In genomic region chr2:163643576-163643971, GRCm38 (mm10) we compare ENCODE assay signal across 8 mouse cellular contexts. TPM values are rescaled to one million over a fixed set of nuclear protein-coding genes. Genes with fewer than 3 reads are reported as not detected.
DNase-seq lines count a peak whose midpoint lies in the region; ATAC-seq lines count a peak whose summit lies in the region.

No protein-coding gene starts in this region.

- H3K4me2 ChIP-seq in kidney, embryonic 14.5 days (replicated peaks; ENCODE audit: low read depth, low read length): peak overlapping the region; percentile 62
- peak overlapping the region; percentile 69 for H3K4me2 ChIP-seq in hindbrain, embryonic 12.5 days (replicated peaks)
- H3K4me2 ChIP-seq in midbrain, embryonic 12.5 days (replicated peaks): peak overlapping the region; percentile 58

- H3K4me3 ChIP-seq in kidney, embryonic 14.5 days (ENCODE audit: low read length): peak overlapping the region; percentile 87
- peak overlapping the region; percentile 81 for H3K4me3 ChIP-seq in brown adipose tissue, adult 24 weeks (ENCODE audit: insufficient read depth, low read depth, low read length)
- peak overlapping the region; percentile 96 for H3K4me3 ChIP-seq in hindbrain, embryonic 12.5 days
- H3K4me3 ChIP-seq in midbrain, embryonic 12.5 days: peak overlapping the region; percentile 93

- 0 out of 2 replicates have a peak, but pooled peaks cover 10% of the 10 kb centered on the region for H3K4me1 ChIP-seq in kidney, embryonic 14.5 days (ENCODE audit: control insufficient read depth, insufficient read depth, low read length)
- peaks cover 9% of the 10 kb centered on the region for H3K4me1 ChIP-seq in brown adipose tissue, adult 24 weeks (ENCODE audit: control insufficient read depth, insufficient read depth, insufficient read length, low read length)
- peaks cover 18% of the 10 kb centered on the region for H3K4me1 ChIP-seq in hindbrain, embryonic 12.5 days
- peaks cover 15% of the 10 kb centered on the region for H3K4me1 ChIP-seq in midbrain, embryonic 12.5 days

- 71% methylated on average over 2 of the region's 2 CpGs for WGBS in kidney, embryonic 14.5 days
- 83% methylated on average over 2 of the region's 2 CpGs for WGBS in hindbrain, embryonic 12.5 days
- 67% methylated on average over 2 of the region's 2 CpGs for WGBS in midbrain, embryonic 12.5 days

- H3K27ac ChIP-seq in kidney, embryonic 14.5 days (ENCODE audit: low read depth, low read length): peak overlapping the region; percentile 24; the same call in 1 of the 2 replicates
- H3K27ac ChIP-seq in brown adipose tissue, adult 24 weeks (replicated peaks; ENCODE audit: low read depth, low read length): peak overlapping the region; percentile 92
- no peak overlapping the region for H3K27ac ChIP-seq in hindbrain, embryonic 12.5 days
- no peak overlapping the region for H3K27ac ChIP-seq in midbrain, embryonic 12.5 days (replicated peaks)

- no peak for DNase-seq in kidney, adult 11 months
- no peak for DNase-seq in ovary, adult 18-20 months (ENCODE audit: low spot score)
- DNase-seq in layer of hippocampus, adult 18-20 months (ENCODE audit: low spot score in 2 of 2): no peak
- DNase-seq in spleen, postnatal 10 days (ENCODE audit: low spot score in 2 of 2): no peak

- peak overlapping the region; percentile 92; the same call in 1 of the 2 replicates for H3K9ac ChIP-seq in kidney, embryonic 14.5 days (ENCODE audit: low read depth, low read length)
- H3K9ac ChIP-seq in hindbrain, embryonic 12.5 days: peak overlapping the region; percentile 93
- H3K9ac ChIP-seq in midbrain, embryonic 12.5 days (replicated peaks): peak overlapping the region; percentile 90

- no peaks in the 10 kb centered on the region for H3K9me3 ChIP-seq in kidney, embryonic 14.5 days (ENCODE audit: control insufficient read depth, low read length)
- no peaks in the 10 kb centered on the region for H3K9me3 ChIP-seq in hindbrain, embryonic 12.5 days (replicated peaks)
- no peaks in the 10 kb centered on the region for H3K9me3 ChIP-seq in midbrain, embryonic 12.5 days

- peaks cover 3% of the 10 kb centered on the region; the same call in 1 of the 2 replicates for H3K36me3 ChIP-seq in kidney, embryonic 14.5 days (ENCODE audit: control insufficient read depth, insufficient read depth, low read length)
- H3K36me3 ChIP-seq in hindbrain, embryonic 12.5 days: no peaks in the 10 kb centered on the region
- H3K36me3 ChIP-seq in midbrain, embryonic 12.5 days: no peaks in the 10 kb centered on the region

- no peak for ATAC-seq in kidney, embryonic 14.5 days (ENCODE audit: low FRiP score, low TSS enrichment)
- ATAC-seq in hindbrain, embryonic 12.5 days (ENCODE audit: low FRiP score): no peak
- ATAC-seq in midbrain, embryonic 12.5 days (ENCODE audit: low FRiP score, low read depth): no peak

- H3K27me3 ChIP-seq in kidney, embryonic 14.5 days (ENCODE audit: control insufficient read depth, insufficient read depth, low read length): no peaks in the 10 kb centered on the region
- H3K27me3 ChIP-seq in hindbrain, embryonic 12.5 days: no peaks in the 10 kb centered on the region
- H3K27me3 ChIP-seq in midbrain, embryonic 12.5 days: no peaks in the 10 kb centered on the region

RNA-seq across cellular contexts. Expression of gene Serinc3, which starts 1.4 kb away (rescaled TPM):
- polyA plus RNA-seq in kidney, embryonic 14.5 days (2014; fragmentation: Nextera tagmentation; extraction: Ambion mirVana): 35.4 and 43.0 TPM in 2 replicates
- polyA plus RNA-seq in brown adipose tissue, adult 24 weeks (2012; ENCODE audit: insufficient read depth, insufficient read length, missing spikeins): 113 and 134 TPM in 2 replicates
- polyA plus RNA-seq in hindbrain, embryonic 12.5 days (2016; fragmentation: Nextera tagmentation; extraction: Ambion mirVana): 36.2 and 38.4 TPM in 2 replicates
- polyA plus RNA-seq in midbrain, embryonic 12.5 days (2016; fragmentation: Nextera tagmentation; extraction: Ambion mirVana): 35.0 and 36.9 TPM in 2 replicates
- 100 to 1,000 TPM; 186 to 193 TPM for total RNA-seq in layer of hippocampus, adult 18-20 months (2021)

RNA-seq across cellular contexts. Expression of gene Pkig, which starts 14.6 kb away (rescaled TPM):
- 187 and 203 TPM in 2 replicates for polyA plus RNA-seq in kidney, embryonic 14.5 days (2014; fragmentation: Nextera tagmentation; extraction: Ambion mirVana)
- polyA plus RNA-seq in brown adipose tissue, adult 24 weeks (2012; ENCODE audit: insufficient read depth, insufficient read length, missing spikeins): 9.5 and 19.7 TPM in 2 replicates
- 109 and 113 TPM in 2 replicates for polyA plus RNA-seq in hindbrain, embryonic 12.5 days (2016; fragmentation: Nextera tagmentation; extraction: Ambion mirVana)
- 120 and 125 TPM in 2 replicates for polyA plus RNA-seq in midbrain, embryonic 12.5 days (2016; fragmentation: Nextera tagmentation; extraction: Ambion mirVana)
- 100 to 1,000 TPM in 1 of 2 experiments, 10 to 100 TPM in 1; 98.0 to 101 TPM for total RNA-seq in layer of hippocampus, adult 18-20 months (2021)

RNA-seq across cellular contexts. Expression of gene Ttpal, which starts 41.5 kb away (rescaled TPM):
- 16.0 and 40.3 TPM in 2 replicates for polyA plus RNA-seq in kidney, embryonic 14.5 days (2014; fragmentation: Nextera tagmentation; extraction: Ambion mirVana)
- polyA plus RNA-seq in brown adipose tissue, adult 24 weeks (2012; ENCODE audit: insufficient read depth, insufficient read length, missing spikeins): 4.8 and 5.8 TPM in 2 replicates
- polyA plus RNA-seq in hindbrain, embryonic 12.5 days (2016; fragmentation: Nextera tagmentation; extraction: Ambion mirVana): 51.5 and 52.0 TPM in 2 replicates
- 52.3 and 53.2 TPM in 2 replicates for polyA plus RNA-seq in midbrain, embryonic 12.5 days (2016; fragmentation: Nextera tagmentation; extraction: Ambion mirVana)
- total RNA-seq in layer of hippocampus, adult 18-20 months (2021): 10 to 100 TPM; 51.4 to 53.1 TPM

Comparison
In these comparisons a context has a peak if more than half of its experiments do, and no peak if none do; other contexts are left out.
1. H3K27ac ChIP-seq: peak in kidney, embryonic 14.5 days (single experiment) and brown adipose tissue, adult 24 weeks (single experiment); none in hindbrain, embryonic 12.5 days (single experiment) and midbrain, embryonic 12.5 days (single experiment).
2. Peak in every context shown above with its lines, with median percentiles within 50 percentile points of each other: H3K4me2 ChIP-seq, H3K4me3 ChIP-seq and H3K9ac ChIP-seq.